Mouse (Mus musculus) liver, embryonic 11.5 days (tissue): ENCODE measurements around the gene Ndufb2. TPM values are rescaled to one million over a fixed set of nuclear protein-coding genes. Genes with fewer than 3 reads are reported as not detected.

Experiments
- ATAC-seq: fragments of 200-750 bp; cut with Nextera tagmentation; replicated peaks from 2 replicates; pipeline ENCODE4 v1.8.0; 2017; ENCODE audit warnings: moderate number of reproducible peaks, mild to moderate bottlenecking, moderate TSS enrichment, moderate library complexity; ENCODE audit not compliant: low FRiP score
- DNase-seq: peaks from one replicate; pipeline ENCODE4 v3.0.0-alpha.2; 2017; ENCODE audit warnings: low spot score
- H3K27ac ChIP-seq: fragments of 300-500 bp; sonication (generic); 2 replicates; pipeline ENCODE4 v1.5.1; 2014; ENCODE audit warnings: mild to moderate bottlenecking, low read depth, low read length, control low read depth
- H3K27me3 ChIP-seq: fragments of 300-500 bp; sonication (generic); replicated peaks from 2 replicates; pipeline ENCODE4 v1.6.1; 2014; ENCODE audit warnings: low read length, mixed read lengths; ENCODE audit not compliant: control insufficient read depth, insufficient read depth
- H3K36me3 ChIP-seq: fragments of 300-500 bp; sonication (generic); 2 replicates; pipeline ENCODE4 v1.6.1; 2014; ENCODE audit warnings: mild to moderate bottlenecking, low read length, moderate library complexity, mixed read lengths; ENCODE audit not compliant: control insufficient read depth, insufficient read depth
- H3K4me1 ChIP-seq: fragments of 300-500 bp; sonication (generic); replicated peaks from 2 replicates; pipeline ENCODE4 v1.6.1; 2014; ENCODE audit warnings: low read length, mixed read lengths; ENCODE audit not compliant: control insufficient read depth, insufficient read depth
- H3K4me2 ChIP-seq: fragments of 300-500 bp; sonication (generic); 2 replicates; pipeline ENCODE4 v1.6.1; 2014; ENCODE audit warnings: mild to moderate bottlenecking, control low read depth, moderate library complexity
- H3K4me3 ChIP-seq: fragments of 300-500 bp; sonication (generic); 2 replicates; pipeline ENCODE4 v1.5.1; 2014; ENCODE audit warnings: low read depth, low read length, control low read depth
- H3K9ac ChIP-seq: fragments of 300-500 bp; sonication (generic); 2 replicates; pipeline ENCODE4 v1.6.1; 2014; ENCODE audit warnings: low read depth, low read length, control low read depth
- H3K9me3 ChIP-seq: fragments of 300-500 bp; sonication (generic); 2 replicates; pipeline ENCODE4 v1.6.1; 2016; ENCODE audit warnings: low read length, inconsistent platforms, mixed read lengths; ENCODE audit not compliant: control insufficient read depth
- WGBS: fragments of 180-500 bp; shearing (Covaris S2); extraction: QIAGEN DNeasy Blood & Tissue Kit; methylation state at CpG from one replicate; pipeline ENCODE4 v1.1.7; 2014; 5-methylcytosine and 5-hydroxymethylcytosine counted together
- polyA plus RNA-seq: library from polyadenylated mRNA; unstranded; fragments of >200 nt; fragmentation: Nextera tagmentation; extraction: Ambion mirVana; gene quantifications from 2 replicates; pipeline ENCODE4 v1.2.1, GENCODE M21; 2014

The Ndufb2 gene
- polyA plus RNA-seq, 1 experiment from 2014 or later: 331 TPM

- no peak for ATAC-seq
- no peak for DNase-seq
- Histone ChIP-seq H3K4me3 (no peak overlapping the region), H3K4me2 (peak overlapping the region; percentile 2; the same call in 1 of the 2 replicates), H3K9ac (no peak overlapping the region), H3K27me3 (peaks cover 31% of the 10 kb centered on the region), H3K36me3 (no peaks in the 10 kb centered on the region; the same call in 1 of the 2 replicates), H3K9me3 (no peaks in the 10 kb centered on the region), H3K27ac (no peak overlapping the region), H3K4me1 (peaks cover 3% of the 10 kb centered on the region)
- WGBS: 73% methylated on average over 2 of the region's 2 CpGs
Observed at GRCm38 (mm10) chr6:39555648-39555945, 36.8 kb upstream of the Ndufb2 start.

- ATAC-seq: peak; percentile 42
- H3K9ac ChIP-seq: peak overlapping the region; percentile 78
- H3K36me3 ChIP-seq: no peaks in the 10 kb centered on the region; the same call in 1 of the 2 replicates
- peak overlapping the region; percentile 68 for H3K4me2 ChIP-seq
- peaks cover 5% of the 10 kb centered on the region for H3K4me1 ChIP-seq
- peak overlapping the region; percentile 68 for H3K4me3 ChIP-seq
- H3K9me3 ChIP-seq: no peaks in the 10 kb centered on the region
- WGBS: 2% methylated on average over 54 of the region's 54 CpGs
- DNase-seq: peak; percentile 71
- peak overlapping the region; percentile 75 for H3K27ac ChIP-seq
- peaks cover 31% of the 10 kb centered on the region for H3K27me3 ChIP-seq
Observed at GRCm38 (mm10) chr6:39556900-39557659, 35.3 kb upstream of the Ndufb2 start.

- 1% methylated on average over 45 of the region's 50 CpGs for WGBS
- Histone ChIP-seq H3K36me3 (no peaks in the 10 kb centered on the region; the same call in 1 of the 2 replicates), H3K9ac (peak within 1 kb of the TSS; percentile 78), H3K4me3 (peak within 1 kb of the TSS; percentile 68), H3K4me2 (peak within 1 kb of the TSS; percentile 68), H3K27me3 (peaks cover 31% of the 10 kb centered on the region), H3K27ac (peak within 1 kb of the TSS; percentile 75), H3K4me1 (peaks cover 8% of the 10 kb centered on the region), H3K9me3 (no peaks in the 10 kb centered on the region)
- DNase-seq (peak; percentile 78), ATAC-seq (peak; percentile 66)
Observed at GRCm38 (mm10) chr6:39557723-39558261, 34.6 kb upstream of the Ndufb2 start, which contains the start of gene Dennd2a. Gene Dennd2a (minus strand): TSS chr6:39557867.

GRCm38 (mm10) chr6:39559276-39559939 is 33.0 kb upstream of the Ndufb2 start:
- no peak for ATAC-seq
- Histone ChIP-seq H3K4me2 (no peak overlapping the region), H3K36me3 (no peaks in the 10 kb centered on the region), H3K4me1 (peaks cover 8% of the 10 kb centered on the region), H3K9me3 (no peaks in the 10 kb centered on the region), H3K9ac (no peak overlapping the region), H3K4me3 (no peak overlapping the region), H3K27me3 (peaks cover 31% of the 10 kb centered on the region), H3K27ac (no peak overlapping the region)
- 60% methylated on average over 6 of the region's 6 CpGs for WGBS
- no peak for DNase-seq

GRCm38 (mm10) chr6:39562166-39563015 is 30.0 kb upstream of the Ndufb2 start:
- no peak overlapping the region for H3K9ac ChIP-seq
- H3K9me3 ChIP-seq: no peaks in the 10 kb centered on the region
- ATAC-seq: peak; percentile 81
- H3K4me1 ChIP-seq: peaks cover 8% of the 10 kb centered on the region; the same call in 1 of the 2 replicates
- H3K36me3 ChIP-seq: no peaks in the 10 kb centered on the region
- no peak overlapping the region for H3K27ac ChIP-seq
- DNase-seq: peak; percentile 67
- H3K4me3 ChIP-seq: peak overlapping the region; percentile 30
- H3K27me3 ChIP-seq: peaks cover 13% of the 10 kb centered on the region
- H3K4me2 ChIP-seq: peak overlapping the region; percentile 60
- WGBS: 16% methylated on average over 23 of the region's 23 CpGs

GRCm38 (mm10) chr6:39567528-39567927 is 24.8 kb upstream of the Ndufb2 start:
- no peak overlapping the region for H3K27ac ChIP-seq
- ATAC-seq (no peak), DNase-seq (no peak)
- no peaks in the 10 kb centered on the region for H3K4me1 ChIP-seq
- no peak overlapping the region for H3K4me3 ChIP-seq
- 16% methylated on average over 5 of the region's 5 CpGs for WGBS
- no peaks in the 10 kb centered on the region for H3K27me3 ChIP-seq
- H3K36me3 ChIP-seq: no peaks in the 10 kb centered on the region
- H3K9me3 ChIP-seq: no peaks in the 10 kb centered on the region
- no peak overlapping the region for H3K4me2 ChIP-seq
- H3K9ac ChIP-seq: no peak overlapping the region

- Histone ChIP-seq H3K36me3 (no peaks in the 10 kb centered on the region), H3K4me3 (no peak overlapping the region), H3K27ac (no peak overlapping the region), H3K9me3 (no peaks in the 10 kb centered on the region), H3K27me3 (no peaks in the 10 kb centered on the region), H3K4me1 (peaks cover 5% of the 10 kb centered on the region; the same call in 1 of the 2 replicates), H3K4me2 (no peak overlapping the region), H3K9ac (no peak overlapping the region)
- ATAC-seq: no peak
- WGBS: 74% methylated on average over 3 of the region's 3 CpGs
- DNase-seq: no peak
Observed at GRCm38 (mm10) chr6:39570426-39570825, 21.9 kb upstream of the Ndufb2 start.
